ENCODE assay signal across 20 mouse cellular contexts in genomic region chr6:127495876-127496275, GRCm38 (mm10). TPM values are rescaled to one million over a fixed set of nuclear protein-coding genes. Genes with fewer than 3 reads are reported as not detected.
DNase-seq lines count a peak whose midpoint lies in the region; ATAC-seq and TF ChIP-seq lines count a peak whose summit lies in the region.
"Had no signal": no experiment of that assay in that cellular context is flagged by ENCODE, and none has a peak within 500 bp of the region (broad histone marks: within the 10 kb centered on the region; RNA-seq: fewer than 3 reads in every experiment).

No protein-coding gene starts in this region.

- ATAC-seq in hindbrain, embryonic 12.5 days (ENCODE audit: low FRiP score), result no peak
- peak; percentile 30; the same call in 1 of the 2 replicates for ATAC-seq in forebrain, embryonic 13.5 days
- ATAC-seq: liver, embryonic 12.5 days; Patski had no signal

- H3K36me3 ChIP-seq in hindbrain, embryonic 10.5 days, result peaks cover 29% of the 10 kb centered on the region
- peaks cover 14% of the 10 kb centered on the region for H3K36me3 ChIP-seq in hindbrain, embryonic 12.5 days
- H3K36me3 ChIP-seq in forebrain, embryonic 13.5 days (ENCODE audit: poor library complexity, severe bottlenecking), result peaks cover 26% of the 10 kb centered on the region
- H3K36me3 ChIP-seq: liver, embryonic 12.5 days had no signal

- H3K27me3 ChIP-seq in hindbrain, embryonic 10.5 days (ENCODE audit: insufficient read depth, poor library complexity, severe bottlenecking), result no peaks in the 10 kb centered on the region
- H3K27me3 ChIP-seq in hindbrain, embryonic 12.5 days, result no peaks in the 10 kb centered on the region
- no peaks in the 10 kb centered on the region for H3K27me3 ChIP-seq in forebrain, embryonic 13.5 days
- H3K27me3 ChIP-seq: liver, embryonic 12.5 days; Patski had no signal

- H3K4me3 ChIP-seq in hindbrain, embryonic 10.5 days, result no peak overlapping the region
- H3K4me3 ChIP-seq in hindbrain, embryonic 12.5 days, result no peak overlapping the region
- H3K4me3 ChIP-seq in forebrain, embryonic 13.5 days, result no peak overlapping the region
- H3K4me3 ChIP-seq: liver, embryonic 12.5 days had no signal

- H3K4me2 ChIP-seq in hindbrain, embryonic 12.5 days (replicated peaks), result no peak overlapping the region
- no peak overlapping the region for H3K4me2 ChIP-seq in forebrain, embryonic 13.5 days
- H3K4me2 ChIP-seq: hindbrain, embryonic 14.5 days; liver, embryonic 12.5 days; lung, embryonic 14.5 days had no signal

- TF ChIP-seq CTCF in brain, embryonic 14.5 days (IDR thresholded peaks at IDR 0.05; ENCODE audit: borderline replicate concordance, extremely low read depth, insufficient read depth, insufficient read length), result no peak

- intact Hi-C loops in gastrocnemius, postnatal 14 days (cut with DNase I; ENCODE audit: low total_unique reads), result no loop called here

- no peaks in the 10 kb centered on the region for H3K9me3 ChIP-seq in hindbrain, embryonic 10.5 days
- H3K9me3 ChIP-seq in hindbrain, embryonic 12.5 days (replicated peaks), result no peaks in the 10 kb centered on the region
- no peaks in the 10 kb centered on the region for H3K9me3 ChIP-seq in forebrain, embryonic 13.5 days (replicated peaks)
- H3K9me3 ChIP-seq: liver, embryonic 12.5 days had no signal

- no peak for DNase-seq in hindbrain, embryonic 10.5 days (ENCODE audit: low spot score)
- DNase-seq in NIH3T3 (ENCODE audit: low read depth), result peak; percentile 14
- DNase-seq in brain, embryonic 14.5 days (ENCODE audit: low read depth), result peak; percentile 54
- no peak for DNase-seq in gastrocnemius, postnatal 14 days
- no peak for DNase-seq in kidney, postnatal 25 days
- DNase-seq: adrenal gland, postnatal 10 days; cerebellum, adult 11 months; cerebellum, postnatal 25 days; gastrocnemius, postnatal 36 days; kidney, adult 8-10 months; kidney, postnatal 14 days; lung, embryonic 14.5 days; right cerebral cortex, adult 18-20 months; thymus, postnatal 36 days had no signal

- peaks cover 23% of the 10 kb centered on the region for H3K4me1 ChIP-seq in hindbrain, embryonic 10.5 days (replicated peaks)
- peaks cover 20% of the 10 kb centered on the region for H3K4me1 ChIP-seq in hindbrain, embryonic 12.5 days
- peaks cover 31% of the 10 kb centered on the region for H3K4me1 ChIP-seq in forebrain, embryonic 13.5 days
- H3K4me1 ChIP-seq: liver, embryonic 12.5 days had no signal

- H3K9ac ChIP-seq in hindbrain, embryonic 12.5 days, result no peak overlapping the region
- H3K9ac ChIP-seq in forebrain, embryonic 13.5 days, result 0 out of 2 replicates have a peak overlapping the region, but pooled peaks have one; percentile 3
- H3K9ac ChIP-seq: hindbrain, embryonic 14.5 days; liver, embryonic 12.5 days; lung, embryonic 14.5 days had no signal

- 8% methylated on average over 6 of the region's 6 CpGs for WGBS in hindbrain, embryonic 10.5 days
- 9% methylated on average over 6 of the region's 6 CpGs for WGBS in hindbrain, embryonic 12.5 days
- WGBS in forebrain, embryonic 13.5 days, result 5% methylated on average over 6 of the region's 6 CpGs

- no peak for TF ChIP-seq POLR2A in brain, embryonic 14.5 days (IDR thresholded peaks at IDR 0.05; ENCODE audit: borderline replicate concordance, extremely low read depth, insufficient read depth, insufficient read length, poor library complexity, severe bottlenecking)

- H3K27ac ChIP-seq in hindbrain, embryonic 10.5 days, result peak overlapping the region; percentile 40; the same call in 1 of the 2 replicates
- no peak overlapping the region for H3K27ac ChIP-seq in hindbrain, embryonic 12.5 days
- H3K27ac ChIP-seq in forebrain, embryonic 13.5 days, result 0 out of 2 replicates have a peak overlapping the region, but pooled peaks have one; percentile 42
- H3K27ac ChIP-seq: hindbrain, embryonic 14.5 days; liver, embryonic 12.5 days; macrophage had no signal

RNA-seq across cellular contexts. Expression of gene Parp11, which starts 49.2 kb away (rescaled TPM):
- 35.7 and 43.6 TPM in 2 replicates for polyA plus RNA-seq in hindbrain, embryonic 10.5 days (2016; fragmentation: Nextera tagmentation; extraction: Ambion mirVana)
- polyA plus RNA-seq in hindbrain, embryonic 12.5 days (2016; fragmentation: Nextera tagmentation; extraction: Ambion mirVana), result 58.8 and 64.7 TPM in 2 replicates
- polyA plus RNA-seq in brain, embryonic 14.5 days (2012; rRNA removed), result 86.1 and 86.6 TPM in 2 replicates
- 74.4 and 77.3 TPM in 2 replicates for polyA plus RNA-seq in forebrain, embryonic 13.5 days (2015; fragmentation: Nextera tagmentation; extraction: Ambion mirVana)
- total RNA-seq in gastrocnemius, postnatal 14 days (2021), result 1 to 10 TPM; 3.8 to 5.7 TPM

Comparison
In these comparisons a context has a peak if more than half of its experiments do, and no peak if none do; other contexts are left out.
1. DNase-seq: peak in NIH3T3 (single experiment) and brain, embryonic 14.5 days (single experiment); none in hindbrain, embryonic 10.5 days (single experiment), gastrocnemius, postnatal 14 days (single experiment) and kidney, postnatal 25 days (0 of 2).